Mouse (Mus musculus): ENCODE results near the gene Tmf1.

Gene Tmf1

DNA sequence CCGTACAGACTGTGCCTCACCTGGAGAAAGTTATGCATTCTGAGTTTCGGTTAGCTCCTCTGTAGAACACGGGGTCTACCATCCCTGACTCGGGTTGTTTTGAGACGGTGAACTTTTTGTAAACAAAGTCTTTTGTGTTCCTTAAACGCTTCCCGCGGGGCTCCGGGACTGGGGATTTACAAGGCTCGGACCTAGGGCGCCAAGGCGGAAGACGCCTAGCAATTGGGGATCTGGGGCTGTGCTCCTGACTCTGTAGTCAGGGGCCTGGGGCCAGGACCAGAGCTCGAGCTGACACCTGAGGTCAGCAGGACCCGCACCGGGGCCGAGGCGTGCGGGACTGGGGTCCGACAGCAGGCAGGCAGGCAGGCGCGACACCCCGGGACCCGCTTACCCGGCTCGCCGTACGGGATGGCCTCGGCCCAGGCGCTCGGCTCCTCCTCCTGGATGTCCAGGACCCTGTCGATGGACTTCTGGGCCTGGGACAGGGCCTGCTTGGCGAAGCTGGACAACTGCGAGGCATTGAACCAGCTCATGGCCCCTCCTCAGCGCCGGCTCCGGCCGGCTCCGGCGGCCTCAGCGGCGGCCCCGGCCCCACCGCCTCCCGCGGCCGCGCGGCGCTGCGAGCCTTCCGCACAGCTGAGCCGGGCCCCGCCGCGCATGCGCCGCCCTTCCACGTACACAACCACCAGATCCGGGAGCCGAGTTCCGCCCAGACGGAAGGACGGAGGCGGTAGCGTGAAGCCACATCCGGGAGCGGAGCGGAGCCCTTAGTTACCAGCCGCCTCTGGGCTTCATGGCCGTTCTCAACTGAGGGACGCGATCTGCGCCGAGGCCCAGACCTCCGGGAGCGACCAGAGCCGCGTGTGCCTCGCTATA, at the start of gene Tmf1:
Gene Tmf1, minus strand, starts transcription at position 632 of the 876 bp plus-strand sequence.
- DNase-seq (ENCODE audit: low read depth, low spot score) = peak; percentile 95

DNA sequence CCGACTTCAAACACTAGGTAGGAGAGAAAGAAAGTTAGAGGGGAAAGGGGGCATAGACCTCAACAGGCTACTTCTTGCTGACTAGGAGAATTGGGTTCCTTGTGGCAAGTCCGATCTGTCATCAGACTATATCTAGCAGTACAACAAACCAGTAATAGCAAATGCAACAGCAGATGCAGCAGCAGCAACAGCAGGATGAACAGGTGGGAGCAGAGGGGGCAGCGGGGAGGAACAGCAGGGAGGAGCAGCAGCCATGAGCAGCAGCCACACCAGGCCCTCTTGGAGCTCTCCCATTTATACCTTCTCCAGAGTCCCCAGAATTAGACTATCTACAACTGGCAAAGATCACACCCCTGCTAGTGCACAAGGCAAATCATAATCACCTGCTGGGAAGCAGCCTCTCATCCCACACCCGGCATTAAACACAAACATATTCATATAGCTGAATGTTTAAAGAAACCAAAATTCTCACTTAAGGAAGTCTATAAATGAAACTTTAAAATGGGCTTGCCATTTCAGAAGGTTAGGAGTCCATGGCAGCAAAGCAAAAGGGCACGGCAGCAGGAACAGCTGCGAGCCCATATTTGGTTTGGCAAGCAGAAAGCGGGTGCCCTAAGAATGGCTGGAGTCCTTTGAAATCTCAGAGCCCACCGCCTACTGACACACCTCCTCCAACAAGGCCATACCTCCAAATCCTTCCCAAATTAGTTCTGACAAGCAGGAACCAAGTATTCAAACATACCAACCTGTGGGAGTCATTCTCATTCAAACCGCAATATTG, 48.3 kb upstream of the Tmf1 start:
- no peak for DNase-seq (ENCODE audit: low read depth, low spot score)

DNA sequence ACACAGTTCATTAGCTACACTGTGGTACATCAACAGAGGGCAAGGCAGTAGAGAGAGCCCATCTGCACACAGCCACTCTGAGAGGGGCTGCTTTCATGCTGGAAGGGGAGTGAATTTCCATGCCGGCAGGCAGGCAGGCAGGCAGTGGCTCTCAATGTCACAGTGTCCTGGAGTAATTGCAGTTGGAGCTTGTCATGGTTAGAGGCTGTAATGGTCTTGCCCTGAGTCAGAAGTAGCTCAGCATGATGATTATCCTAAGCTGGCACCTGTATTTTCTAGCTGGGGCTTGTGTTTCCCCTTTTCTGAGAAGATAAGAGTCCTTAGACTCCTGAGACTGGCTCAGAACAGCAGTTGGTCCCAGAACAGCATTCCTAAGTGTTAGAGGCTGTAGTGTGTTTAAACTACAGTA, 47.2 kb upstream of the Tmf1 start:
- no peak for DNase-seq (ENCODE audit: low read depth, low spot score)

DNA sequence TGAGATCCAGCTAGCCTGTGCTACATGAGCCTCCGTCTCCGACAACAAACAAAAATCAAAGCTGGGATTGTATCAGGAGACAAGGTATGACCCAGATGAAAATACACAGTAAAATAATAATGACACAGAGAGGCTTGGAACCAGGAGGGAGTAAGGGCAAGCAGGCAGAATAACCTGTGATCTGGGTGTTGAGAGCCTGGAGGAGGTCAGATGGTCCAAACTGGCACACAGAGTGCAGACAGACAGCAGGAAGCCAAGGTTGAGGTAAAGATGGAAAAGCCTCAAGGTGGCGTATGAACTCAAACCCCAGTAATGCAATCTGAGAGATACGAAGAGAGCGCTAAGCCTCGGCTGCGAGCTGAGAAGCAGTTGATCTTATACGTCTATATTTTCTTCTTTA, 45.6 kb upstream of the Tmf1 start:
- DNase-seq (ENCODE audit: low read depth, low spot score) = no peak

DNA sequence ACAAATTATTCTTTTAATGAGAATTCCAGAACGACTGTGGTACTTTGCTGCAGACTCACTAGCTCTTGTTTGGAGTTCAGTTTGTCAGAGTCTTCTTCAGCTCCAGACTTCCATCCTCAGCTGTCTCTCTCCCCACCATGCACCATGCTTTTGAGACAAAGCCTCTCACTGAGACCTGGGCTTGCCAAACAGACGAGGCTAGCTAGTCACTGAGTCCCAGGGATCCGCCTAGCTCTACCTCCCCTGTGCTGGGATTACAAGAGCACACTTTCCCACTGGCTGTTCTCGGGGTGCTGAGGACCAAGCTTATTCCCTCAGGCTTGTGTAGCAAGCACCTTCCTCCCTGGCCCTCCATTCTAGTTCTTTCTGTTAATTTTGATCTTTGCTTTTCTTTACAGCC, 44.6 kb upstream of the Tmf1 start:
- DNase-seq (ENCODE audit: low read depth, low spot score) = no peak

DNA sequence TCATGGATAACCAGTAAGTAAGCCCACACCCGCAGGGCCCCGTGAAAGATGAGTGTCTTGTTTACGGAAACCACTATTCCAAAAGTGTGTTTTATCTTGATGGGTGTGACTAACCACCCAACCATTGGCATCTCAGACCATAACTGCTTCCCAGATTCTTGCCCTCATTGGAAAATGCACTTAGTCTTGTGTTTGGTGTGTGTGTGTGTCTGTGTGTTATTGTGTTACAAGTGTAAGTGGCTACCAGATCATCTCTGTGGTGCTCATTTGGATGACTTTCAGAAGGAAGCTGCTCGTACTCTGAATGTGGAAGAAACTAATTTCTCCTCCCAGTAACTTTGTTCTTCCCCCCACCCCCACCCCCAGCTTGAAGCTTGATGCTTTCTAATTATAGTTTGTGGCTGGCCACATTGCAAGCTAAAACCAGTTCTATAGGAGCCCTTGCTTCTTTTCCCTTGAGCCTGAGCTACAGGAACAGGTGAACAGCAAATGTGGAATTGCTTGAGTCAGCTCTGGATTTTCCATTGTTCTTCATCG, 44.1 kb upstream of the Tmf1 start:
- DNase-seq (ENCODE audit: low read depth, low spot score) = no peak

DNA sequence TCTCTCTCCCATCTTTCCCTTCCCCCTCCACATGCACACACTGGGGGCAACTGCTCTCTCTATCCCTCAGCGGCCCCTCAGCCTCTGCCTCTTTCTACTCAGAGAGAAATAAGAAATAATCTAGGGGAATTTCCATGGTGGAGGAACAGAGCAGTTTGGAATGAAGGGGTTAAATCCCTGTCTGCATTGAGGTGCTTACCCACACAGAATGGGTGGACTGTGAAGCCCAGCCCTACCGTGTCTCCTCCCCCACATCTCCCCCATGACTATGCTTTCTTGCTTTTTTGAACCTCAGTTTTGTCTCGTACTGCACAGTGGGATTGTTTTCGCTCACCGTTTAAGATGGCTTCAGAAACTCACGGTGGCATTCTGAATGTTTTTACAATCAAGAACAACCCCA, 43.4 kb upstream of the Tmf1 start:
- DNase-seq (ENCODE audit: low read depth, low spot score) = no peak

DNA sequence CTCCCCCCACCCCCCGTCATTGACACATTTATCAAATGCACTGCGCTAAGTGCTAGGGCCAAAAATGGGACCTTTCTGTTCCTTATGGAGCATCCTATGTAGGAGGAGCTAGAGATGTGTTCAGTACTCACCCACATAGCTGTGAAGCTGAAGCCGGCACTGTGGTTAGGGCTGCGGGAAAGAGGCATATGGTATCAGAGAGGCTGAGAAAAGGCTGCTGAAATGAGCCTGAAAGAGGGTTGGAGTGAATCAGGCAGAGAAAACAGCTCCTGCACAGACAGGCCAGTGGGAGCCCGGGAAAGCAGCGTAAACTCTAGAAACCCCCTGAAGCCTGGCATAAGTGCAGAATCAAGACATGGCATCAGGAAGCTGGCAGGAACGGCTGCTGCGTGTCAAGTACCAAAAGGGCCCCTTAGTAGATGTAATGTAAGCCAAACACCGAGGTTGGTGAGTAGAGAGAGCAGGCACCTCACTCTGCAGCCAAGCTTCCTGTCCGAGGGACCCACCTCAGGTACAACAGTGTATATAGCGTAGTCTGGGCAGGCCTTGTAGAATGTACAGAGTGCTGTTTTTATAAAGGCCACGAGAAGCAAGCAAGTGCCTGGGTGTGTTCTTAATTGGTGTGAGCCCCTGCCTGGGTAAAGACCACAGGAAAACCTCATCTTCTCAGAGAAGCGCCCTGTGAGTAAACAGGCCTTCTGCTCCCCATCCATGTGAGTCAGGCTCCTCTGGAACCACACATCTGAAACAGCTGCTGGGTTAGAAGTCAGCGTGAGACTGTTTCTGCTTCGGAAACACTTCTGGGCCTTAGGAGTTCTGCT, 42.5 kb upstream of the Tmf1 start:
- DNase-seq (ENCODE audit: low read depth, low spot score) = no peak

DNA sequence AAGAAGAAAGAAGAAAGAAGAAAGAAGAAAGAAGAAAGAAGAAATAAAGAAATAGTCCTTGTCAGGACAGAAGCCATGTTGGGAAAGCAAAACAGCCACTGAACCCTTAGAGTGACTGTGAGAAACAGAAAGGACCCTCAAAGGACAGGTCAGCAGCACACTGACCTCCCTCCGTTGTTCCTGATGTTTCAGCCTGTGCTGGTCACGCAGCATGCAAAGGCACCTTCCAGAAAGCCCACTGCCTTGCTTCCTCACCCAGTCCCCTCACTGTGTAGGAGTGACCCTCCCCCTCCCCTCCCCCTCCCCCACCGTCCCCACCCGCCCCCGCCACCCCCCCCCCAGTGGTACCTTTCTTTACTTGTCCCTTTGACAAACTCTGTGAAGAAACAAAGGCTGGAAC, 41.8 kb upstream of the Tmf1 start:
- DNase-seq (ENCODE audit: low read depth, low spot score) = no peak

DNA sequence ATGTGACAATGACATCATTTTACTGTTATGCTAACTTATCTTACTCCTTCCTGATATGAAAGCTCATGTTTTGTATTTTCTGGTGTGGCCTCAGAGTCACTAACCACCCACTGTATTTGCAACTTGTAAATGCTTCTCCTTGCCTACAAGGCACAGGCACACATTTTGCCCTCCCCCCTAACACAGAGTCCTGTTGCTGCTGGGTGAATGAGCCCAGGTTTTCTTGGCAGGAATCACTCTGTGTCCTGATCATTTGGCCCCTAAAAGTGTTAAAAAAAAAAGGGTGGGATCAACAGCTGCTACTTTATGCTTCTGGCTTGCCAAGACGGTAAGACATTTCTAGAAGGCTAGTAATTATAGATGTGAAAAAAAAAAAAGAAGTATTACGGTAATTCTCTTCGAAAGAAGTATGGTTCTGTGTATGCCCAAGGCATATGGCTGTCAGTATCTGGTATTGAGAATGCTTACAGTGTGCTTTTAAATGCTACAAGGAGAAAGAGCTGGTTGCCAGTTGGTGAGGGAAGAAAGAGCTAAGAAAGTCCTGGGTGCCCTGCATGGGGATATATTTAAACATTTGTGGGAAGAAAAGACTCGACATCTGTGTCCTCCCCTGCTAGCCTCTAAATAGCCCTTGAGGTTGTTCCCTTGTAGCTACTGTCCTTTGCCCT, 37.4 kb upstream of the Tmf1 start:
- DNase-seq (ENCODE audit: low read depth, low spot score) = no peak

DNA sequence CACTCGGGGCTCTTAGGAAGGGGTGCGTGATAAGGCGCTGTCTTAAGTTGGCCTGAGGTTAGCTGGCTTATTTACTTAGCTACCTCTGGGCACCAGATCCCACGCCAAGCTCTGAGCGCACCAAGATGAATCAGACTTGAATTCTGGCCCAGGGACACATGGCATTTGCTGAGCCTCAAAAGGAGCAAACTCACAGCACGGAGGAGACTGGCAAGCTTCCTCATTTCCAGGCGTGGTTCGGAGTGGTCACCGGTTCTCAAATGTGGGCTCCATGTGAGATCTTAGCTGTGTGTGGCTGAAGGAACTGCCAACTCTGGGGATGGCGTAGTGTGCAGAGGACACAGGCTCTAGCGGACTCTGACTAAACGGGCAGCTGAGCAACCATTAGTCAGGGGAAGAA, 33.1 kb upstream of the Tmf1 start:
- no peak for DNase-seq (ENCODE audit: low read depth, low spot score)

DNA sequence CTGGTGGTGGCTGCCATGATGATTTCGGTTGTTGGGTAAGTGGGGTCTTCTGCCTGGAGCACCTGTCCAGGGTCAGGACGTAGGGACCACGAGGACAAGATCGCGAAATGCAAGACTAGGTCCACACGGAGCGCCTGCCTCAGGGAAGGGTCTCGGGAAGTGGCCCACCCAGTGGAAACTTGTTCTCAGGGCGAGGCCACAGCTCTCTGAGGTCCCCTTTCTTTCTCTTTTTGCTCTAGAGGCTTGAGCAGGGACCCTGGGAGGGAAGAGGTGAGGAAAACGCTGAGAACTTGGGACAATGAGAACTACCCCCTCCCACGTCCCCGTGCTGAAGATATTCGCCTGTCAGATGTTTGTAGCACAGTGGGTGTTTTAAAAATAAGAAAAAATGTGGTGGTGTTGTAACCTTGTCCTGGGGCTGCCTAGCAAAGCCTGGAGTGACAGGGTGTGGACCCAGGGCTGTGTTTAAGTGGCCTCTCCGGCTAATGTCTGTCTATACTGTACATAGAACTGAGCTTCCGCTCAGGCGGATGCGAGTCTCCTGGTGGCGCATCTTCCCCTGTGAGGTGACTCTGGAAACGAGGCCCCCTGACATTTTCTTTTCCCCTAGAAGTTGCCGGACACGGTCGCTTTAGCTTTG, 32.2 kb upstream of the Tmf1 start:
- DNase-seq (ENCODE audit: low read depth, low spot score) = peak; percentile 33

DNA sequence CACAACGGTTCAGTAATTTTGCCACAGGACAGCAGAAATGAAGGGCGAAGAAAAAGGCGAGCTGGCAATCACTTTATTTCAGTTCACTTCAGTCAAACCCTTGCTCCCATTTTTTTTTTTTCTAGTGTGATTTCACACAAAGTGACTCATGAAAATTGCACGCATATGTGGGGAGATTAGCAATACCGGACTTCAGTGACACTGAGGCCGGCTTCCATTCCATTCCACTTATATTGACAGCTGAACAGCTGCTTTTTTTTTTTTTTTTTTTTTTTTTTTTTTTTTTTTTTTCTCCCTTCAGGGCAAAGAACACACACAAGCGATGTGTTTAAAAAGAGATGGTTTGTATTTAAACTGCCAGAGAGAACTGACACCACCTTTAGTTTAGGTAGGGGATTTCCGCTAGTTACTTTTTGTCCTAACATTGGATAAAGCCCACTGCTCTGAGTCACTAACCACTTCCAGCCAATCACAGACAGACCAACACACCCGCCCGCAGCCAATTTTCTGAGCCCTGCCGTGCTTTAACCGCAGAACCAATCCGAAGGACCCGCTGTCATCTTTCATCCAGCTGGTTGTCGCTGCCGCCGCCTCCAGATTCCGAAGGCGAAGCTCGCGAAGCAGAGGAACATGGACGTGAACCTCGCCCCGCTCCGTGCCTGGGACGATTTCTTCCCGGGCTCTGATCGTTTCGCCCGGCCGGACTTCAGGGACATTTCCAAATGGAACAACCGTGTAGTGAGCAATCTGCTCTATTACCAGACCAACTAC, 31.5 kb upstream of the Tmf1 start, which contains the start of gene Arl6ip5:
Gene Arl6ip5, plus strand, starts transcription at position 499 of the 771 bp plus-strand sequence.
- peak; percentile 95 for DNase-seq (ENCODE audit: low read depth, low spot score)

DNA sequence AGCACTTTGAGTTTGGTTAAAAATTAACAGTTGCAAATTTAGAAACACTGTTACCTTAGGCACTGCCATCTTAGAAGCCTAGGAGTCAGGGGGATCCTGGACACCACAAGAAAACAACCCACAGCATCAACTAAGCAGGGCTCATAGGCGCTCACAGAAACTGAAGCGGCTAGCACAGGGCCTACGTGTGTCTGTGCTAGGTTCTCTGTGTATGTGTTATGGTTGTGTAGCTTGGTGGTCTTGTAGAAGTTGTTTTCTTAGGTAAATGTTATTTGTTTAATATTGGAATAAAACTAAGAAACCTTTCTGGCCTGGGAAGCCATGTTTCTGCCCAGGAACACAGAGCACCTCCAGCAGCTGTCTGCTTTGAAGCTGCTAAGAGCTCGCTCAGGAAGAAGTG, 30.8 kb upstream of the Tmf1 start:
- DNase-seq (ENCODE audit: low read depth, low spot score) = no peak

DNA sequence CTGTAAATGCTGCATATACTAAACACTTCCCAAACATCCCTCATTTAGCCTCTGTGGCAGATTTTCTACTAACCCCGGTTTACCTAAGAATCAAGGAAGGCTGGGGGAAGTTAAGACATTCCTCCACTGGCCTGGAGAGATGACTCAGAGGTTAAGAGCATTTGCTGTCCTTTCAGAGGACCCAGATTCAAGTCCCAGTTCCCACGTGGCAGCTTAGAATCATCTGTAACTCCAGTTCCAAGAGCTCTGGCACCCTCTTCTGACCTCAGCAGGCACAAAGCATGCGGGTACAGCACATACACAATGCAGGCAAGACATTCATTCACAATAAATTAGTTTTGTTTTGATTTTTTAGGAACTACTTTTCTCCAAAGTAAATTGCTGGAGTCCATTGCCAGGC, 30.3 kb upstream of the Tmf1 start:
- DNase-seq (ENCODE audit: low read depth, low spot score) = peak; percentile 70

DNA sequence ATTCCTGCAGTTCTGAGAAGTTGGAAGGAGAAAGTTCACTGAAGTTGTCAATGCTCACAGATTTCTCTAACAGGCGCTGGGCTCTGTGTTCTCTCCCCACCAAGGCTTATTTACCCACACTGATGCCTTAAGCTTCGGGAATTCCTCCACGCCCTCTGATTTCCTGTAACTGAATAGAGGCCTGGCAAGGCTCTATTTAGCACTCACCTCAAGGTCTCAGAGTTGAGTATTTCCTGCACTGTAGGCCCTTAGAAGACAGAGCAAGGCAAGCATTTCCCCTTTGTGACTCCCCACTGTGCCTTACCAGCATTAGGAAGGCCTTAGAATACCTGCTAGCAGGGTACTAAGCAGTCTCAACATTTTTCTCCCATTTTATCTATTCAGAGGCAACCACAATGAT, 29.5 kb upstream of the Tmf1 start:
- DNase-seq (ENCODE audit: low read depth, low spot score) = peak; percentile 93

DNA sequence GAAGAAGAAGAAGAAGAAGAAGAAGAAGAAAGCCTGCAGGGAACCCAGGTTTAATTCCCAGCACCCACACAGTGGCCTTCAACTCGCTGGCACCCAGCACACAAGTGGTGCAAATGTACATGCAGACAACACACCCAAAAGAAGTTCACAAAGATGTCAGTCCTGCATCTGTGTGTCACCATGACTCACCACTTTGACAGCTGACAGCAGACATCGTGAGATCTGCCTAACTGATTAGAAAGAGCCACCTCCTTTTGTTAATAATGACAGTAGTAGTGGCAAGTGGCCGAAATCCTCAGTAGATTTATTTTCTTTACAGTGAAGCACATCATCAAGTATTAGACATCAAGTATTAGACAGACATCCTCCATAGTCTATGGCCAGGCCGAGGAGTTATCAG, 28.2 kb upstream of the Tmf1 start:
- DNase-seq (ENCODE audit: low read depth, low spot score) = no peak

DNA sequence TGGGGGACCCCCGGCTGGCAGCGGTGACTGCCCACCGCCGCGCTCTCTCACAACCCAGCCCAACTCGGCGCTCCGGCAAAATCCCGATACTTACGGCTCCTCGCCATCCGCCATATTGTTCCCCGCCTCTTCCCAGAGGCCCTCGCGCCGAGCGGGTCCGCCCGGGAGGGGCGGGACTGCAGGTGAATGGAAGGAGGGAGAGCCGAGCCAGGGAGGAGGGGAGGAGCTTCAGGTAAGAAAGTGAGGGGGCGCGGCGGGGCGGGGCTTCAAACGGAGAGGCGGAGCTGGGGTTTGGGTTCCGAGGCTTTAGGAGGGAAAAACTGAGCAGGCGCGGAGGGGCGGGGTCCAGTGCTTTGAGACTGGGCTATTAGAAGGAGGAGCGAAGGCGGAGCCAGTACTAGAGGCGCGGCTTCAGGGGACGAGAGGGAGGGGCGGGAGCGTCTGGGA, 26.5 kb upstream of the Tmf1 start, which contains the start of gene Uba3:
Gene Uba3, minus strand, starts transcription at position 209 of the 447 bp plus-strand sequence.
- DNase-seq (ENCODE audit: low read depth, low spot score) = peak; percentile 99

DNA sequence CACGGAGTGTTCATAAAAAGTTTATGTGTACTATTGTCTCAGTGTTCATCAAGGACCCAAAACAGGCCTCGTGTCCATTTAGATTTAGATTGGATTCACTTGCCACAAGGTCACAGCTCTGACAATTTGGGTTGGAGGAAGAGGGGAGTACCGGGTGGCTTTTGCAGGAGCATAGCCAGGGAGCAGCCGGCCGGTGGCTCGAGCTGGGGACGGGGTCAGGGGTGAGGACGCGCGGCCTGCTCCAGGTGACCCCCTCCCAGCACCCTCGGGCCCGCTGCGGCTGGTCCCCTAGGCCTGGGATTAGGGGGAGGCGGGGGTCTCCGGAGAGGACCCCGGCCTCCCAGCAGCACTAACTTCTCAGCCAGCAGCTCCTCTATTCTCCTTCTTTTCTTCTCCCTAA, 26.0 kb upstream of the Tmf1 start:
- DNase-seq (ENCODE audit: low read depth, low spot score) = no peak

Data from ES-CJ7 (cell line).